Mouse (Mus musculus): ENCODE measurements around the gene Lsm10.

GRCm38 (mm10) chr4:126062856-126063255 lies 33.6 kb upstream of the Lsm10 start:
- no peak for TF ChIP-seq CTCF (IDR thresholded peaks at IDR 0.05; ENCODE audit: extremely low read depth, insufficient read depth, insufficient read length, insufficient replicate concordance)
- no peak for TF ChIP-seq POLR2A (IDR thresholded peaks at IDR 0.05; ENCODE audit: low read depth, low read length)

All from spleen, adult 2 months (tissue).